Mouse (Mus musculus): Measurements from ENCODE around the gene Gm42417.

The Gm42417 gene

DNA sequence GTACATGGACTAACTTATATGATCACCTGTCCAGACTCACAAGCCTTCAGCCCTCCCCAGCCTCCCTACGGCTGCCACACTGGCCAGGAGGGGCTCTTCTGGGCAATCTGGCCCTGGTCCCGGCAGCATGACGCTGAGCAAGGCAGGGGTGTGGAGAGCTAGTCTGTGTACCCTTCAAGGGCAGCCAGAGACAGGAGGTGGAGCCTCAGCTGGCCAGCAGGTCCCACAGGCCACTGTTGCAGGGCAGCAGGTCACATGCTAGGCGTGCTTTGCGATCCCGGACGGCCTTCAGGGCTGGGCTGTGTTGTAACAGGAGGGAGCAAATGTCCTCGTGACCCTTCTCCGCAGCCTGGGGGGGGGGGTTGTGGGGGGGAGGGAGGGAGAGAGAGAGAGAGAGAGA lies at the start of gene Gm42417:
TSS of gene Gm42417 (minus strand) at position 244 of the 400 bp plus-strand sequence.
- no peak for DNase-seq

DNA sequence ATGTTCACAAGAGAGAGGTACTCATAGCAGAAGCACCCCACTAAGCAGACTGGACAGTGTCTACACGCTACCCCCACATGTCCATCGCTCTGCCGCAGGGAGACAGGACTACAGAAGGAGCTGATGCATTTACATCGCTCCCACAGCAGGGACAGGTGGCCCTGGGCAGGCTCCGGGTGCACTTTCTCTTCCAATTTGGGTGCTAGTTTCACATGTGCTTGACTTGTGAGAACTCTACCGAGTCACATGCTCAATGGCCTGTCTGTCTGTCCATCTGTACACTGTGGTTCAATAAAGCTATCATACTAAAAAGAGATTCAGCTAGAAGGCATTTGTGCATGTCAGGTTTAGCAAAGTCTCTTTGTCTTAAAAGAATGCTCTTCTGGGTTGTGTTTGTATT lies 48.6 kb upstream of the Gm42417 start:
- no peak for DNase-seq

DNA sequence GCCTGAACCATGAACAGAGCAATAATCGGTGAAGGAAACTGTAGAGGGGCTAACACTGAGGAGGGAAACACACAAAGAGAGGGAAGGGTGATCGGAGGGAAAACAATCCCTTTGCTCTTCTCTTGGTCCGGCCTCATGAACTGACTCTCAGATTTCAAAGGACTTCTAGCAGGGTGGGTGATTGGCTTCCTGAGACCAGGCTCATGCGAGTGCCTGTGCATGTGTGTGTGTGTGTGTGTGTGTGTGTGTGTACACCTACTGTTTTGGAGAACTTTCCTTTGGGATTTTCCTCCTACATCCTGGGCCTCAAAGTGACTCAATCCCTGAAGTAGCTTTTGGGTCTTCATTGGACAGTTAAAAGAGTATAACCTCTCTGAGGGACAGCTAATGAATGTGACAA lies 47.1 kb upstream of the Gm42417 start:
- DNase-seq = no peak

GRCm38 (mm10) chr1:36583408-36584116 lies 44.3 kb upstream of the Gm42417 start:
- DNase-seq = no peak

- no peak for DNase-seq
Measured at GRCm38 (mm10) chr1:36582211-36582610, 43.0 kb upstream of the Gm42417 start.

DNA sequence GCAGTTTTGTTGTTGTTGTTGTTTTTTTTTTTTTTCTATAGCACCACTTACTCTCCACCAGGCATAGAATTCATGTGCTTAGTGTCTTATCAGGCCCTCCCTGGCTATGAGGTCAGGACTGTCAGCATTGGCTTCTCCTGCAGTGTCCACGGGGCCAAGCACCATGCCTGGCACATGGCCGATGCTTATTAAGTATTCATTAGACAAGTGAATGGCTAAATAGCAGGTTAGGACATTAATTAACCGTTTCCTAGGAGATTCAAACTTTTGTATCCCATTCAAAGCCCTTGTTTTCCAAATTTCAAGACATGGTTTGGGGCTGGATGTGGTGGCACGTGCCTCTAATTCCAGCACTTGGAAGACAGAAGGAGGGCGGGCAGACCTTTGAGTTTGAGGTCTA lies 42.0 kb upstream of the Gm42417 start:
- DNase-seq = no peak

DNA sequence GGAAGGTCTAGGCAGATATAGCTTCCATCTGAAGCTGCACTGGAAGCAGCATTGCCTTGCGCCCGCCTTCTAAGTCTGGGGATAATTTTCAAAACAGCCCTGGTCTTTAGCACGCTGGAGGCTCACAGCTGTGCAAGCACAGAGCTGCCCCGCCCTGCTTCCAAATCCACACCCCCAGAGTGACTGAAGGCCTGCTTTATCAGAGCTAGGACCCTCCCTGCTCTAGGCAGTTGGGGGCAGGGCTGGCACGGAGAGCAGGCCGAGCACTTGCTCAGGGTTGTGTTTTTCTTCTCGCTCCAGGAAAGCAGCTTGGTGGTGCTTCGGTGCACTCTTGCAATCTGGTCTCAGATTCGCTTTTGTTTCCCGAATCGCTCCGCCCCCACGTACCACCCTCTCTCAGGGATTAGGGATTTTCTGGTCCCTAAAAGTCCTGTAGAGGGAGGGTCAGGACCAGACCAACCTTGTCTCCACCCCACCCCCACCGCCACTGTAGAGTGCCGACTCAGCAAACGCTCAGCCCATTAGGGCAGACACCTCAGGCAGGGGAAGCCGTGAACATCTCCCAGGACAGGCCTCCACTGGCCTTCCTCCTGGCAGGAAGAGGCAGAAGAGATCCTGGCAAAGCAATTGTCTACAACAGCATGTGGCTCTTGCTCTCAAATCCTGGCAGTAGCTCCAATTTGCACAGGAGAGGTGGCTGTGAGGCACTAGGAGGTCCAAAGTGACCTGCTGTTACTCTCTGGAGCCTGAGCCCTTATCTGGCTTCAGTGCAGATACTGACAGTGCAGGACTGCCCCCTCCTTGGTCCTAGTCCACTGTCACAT lies 41.4 kb upstream of the Gm42417 start:
- peak; percentile 20 for DNase-seq

- DNase-seq = peak; percentile 82
Measured at GRCm38 (mm10) chr1:36579974-36580383, 40.8 kb upstream of the Gm42417 start.

- DNase-seq = no peak
Measured at GRCm38 (mm10) chr1:36576991-36577675, 37.9 kb upstream of the Gm42417 start.

DNA sequence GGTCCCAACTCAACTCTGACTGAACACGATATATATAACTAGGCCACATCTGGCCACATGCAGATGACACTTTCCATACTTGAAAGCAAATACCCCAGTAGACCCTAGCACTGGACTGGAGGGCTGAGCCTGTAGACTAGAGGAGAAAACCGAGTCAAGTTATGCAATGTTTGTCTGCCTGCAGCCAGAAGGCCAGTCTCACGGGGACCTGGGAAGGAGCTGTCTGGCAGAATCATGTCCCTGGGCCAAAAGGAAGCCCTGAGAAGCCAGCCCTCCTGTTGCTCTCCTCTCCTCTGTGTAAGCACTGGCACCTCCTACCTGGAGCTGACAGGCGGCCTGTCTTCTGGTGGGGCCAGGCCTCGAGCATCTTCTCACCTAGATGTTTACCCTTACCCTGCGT lies 36.1 kb upstream of the Gm42417 start:
- no peak for DNase-seq

DNA sequence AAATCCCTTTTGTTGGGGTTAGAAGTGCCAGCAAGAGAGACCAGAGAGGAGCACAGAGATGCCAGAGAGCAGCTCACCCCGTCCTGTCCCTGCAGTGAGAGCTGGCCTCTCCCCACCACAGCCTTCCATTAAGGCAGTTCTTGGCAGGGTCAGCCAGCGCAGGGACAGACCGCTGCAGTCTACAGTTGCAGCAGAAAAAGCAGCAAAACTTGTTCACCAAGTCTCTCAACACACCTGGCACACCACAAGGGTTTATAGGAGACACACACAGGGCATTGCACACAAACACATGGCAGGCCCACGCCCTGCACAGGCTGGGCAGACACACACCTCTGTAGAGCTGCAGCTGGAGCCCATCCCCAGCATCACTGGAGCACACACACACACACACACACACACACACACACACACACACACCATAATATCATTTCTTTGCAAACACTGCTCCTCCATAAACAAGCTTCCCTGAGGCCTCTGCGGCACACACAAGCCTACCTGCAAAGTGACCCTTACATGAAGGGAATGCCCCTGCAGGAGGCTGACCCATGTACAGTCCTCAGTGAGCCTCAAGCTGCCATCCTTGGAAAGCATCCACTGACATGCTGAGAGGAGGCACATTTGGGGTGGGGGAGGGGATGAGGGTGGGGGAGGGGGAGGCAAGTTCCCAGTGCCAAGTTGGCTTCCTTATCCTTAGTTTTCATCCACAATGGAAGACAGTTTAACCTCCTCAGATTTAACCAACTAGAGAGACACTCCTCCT lies 35.1 kb upstream of the Gm42417 start:
- no peak for DNase-seq

DNA sequence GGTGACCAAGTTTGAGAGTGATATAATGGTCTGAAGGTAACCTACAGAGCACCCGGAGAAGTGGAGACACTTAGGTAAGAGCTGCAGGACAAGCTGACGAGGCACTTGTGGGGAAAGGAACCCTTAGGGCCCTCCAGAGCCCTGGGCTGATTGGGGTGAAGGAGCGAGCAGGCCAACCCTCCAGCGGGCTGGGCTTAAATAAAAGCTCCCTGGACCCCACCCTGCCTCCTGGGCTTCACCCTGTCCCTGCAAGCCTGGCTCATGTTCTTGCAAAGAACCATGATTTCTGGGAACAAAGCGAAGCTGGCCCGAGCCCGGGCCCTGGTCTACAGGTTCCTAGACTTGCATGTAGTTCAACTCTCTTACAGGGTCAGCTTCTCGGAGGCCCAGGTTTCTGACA lies 34.3 kb upstream of the Gm42417 start:
- DNase-seq = no peak

GRCm38 (mm10) chr1:36572709-36573108 lies 33.5 kb upstream of the Gm42417 start:
- no peak for DNase-seq

GRCm38 (mm10) chr1:36572140-36572700 lies 33.0 kb upstream of the Gm42417 start:
- no peak for DNase-seq

- no peak for DNase-seq
Measured at GRCm38 (mm10) chr1:36571627-36572026, 32.4 kb upstream of the Gm42417 start.

- no peak for DNase-seq
Measured at GRCm38 (mm10) chr1:36570320-36570719, 31.1 kb upstream of the Gm42417 start.

- no peak for DNase-seq
Measured at GRCm38 (mm10) chr1:36569694-36570276, 30.6 kb upstream of the Gm42417 start.

DNA sequence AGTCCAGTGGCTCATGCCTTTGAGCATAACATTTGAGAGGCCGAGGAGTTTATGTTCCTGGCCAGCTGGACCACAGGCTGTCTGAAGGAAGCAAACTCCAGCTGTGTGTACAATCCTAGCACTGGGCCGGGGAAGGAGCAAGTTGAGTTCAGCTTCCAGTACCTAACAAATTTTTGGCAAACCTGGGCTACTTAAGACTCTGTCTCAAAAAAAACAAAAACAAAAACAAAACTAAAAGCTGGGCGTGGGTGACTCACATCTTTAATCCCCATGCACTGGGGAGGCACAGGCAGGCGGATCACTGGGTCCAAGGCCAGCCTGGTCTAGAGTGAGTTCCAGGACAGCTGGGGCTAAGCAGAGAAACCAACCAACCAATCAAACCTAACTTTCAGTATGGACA lies 29.5 kb upstream of the Gm42417 start:
- no peak for DNase-seq

DNA sequence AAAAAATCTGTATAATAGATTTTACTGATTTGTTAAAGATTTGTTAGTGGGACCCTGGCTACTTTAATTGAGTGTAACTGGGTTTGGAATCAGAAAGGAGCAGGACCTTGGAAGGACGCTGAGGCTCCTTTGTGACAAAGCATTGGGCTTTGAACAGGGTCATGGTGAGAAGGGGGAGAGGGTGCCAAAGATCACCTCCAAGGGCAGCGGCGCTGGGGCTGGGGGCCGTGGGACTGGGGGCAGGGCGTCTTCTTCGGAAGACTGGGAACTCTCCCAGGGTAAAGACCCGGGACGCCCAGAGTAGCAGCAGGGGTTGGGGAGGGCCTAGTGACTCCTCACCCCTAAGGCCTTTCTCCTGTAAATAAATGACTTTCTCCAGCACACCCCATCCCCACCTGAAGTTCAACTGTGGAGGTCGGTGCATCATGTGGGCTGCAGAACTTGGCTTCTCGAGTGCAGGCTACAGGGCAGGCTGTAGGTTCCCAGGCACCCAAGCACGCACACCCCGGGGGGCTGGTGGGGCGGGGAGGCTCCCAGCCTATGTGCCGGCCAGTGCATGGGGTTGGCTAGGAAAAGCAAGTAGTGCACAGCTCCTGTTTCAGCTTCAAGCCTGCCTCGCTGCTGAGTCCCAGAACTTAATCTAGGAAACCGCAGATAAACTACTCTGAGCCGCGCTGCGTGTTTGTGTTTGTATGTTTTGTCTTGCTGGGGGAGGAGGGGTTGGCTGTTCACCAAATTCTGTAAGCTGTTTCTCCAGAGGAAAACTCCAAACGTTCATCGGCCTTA lies 28.8 kb upstream of the Gm42417 start:
- DNase-seq = no peak

GRCm38 (mm10) chr1:36566425-36566824 lies 27.2 kb upstream of the Gm42417 start:
- no peak for DNase-seq

GRCm38 (mm10) chr1:36564101-36564500 lies 24.9 kb upstream of the Gm42417 start:
- no peak for DNase-seq
